Mouse (Mus musculus): ENCODE results near the gene Rbfox3. TPM values are rescaled to one million over a fixed set of nuclear protein-coding genes. Genes with fewer than 3 reads are reported as not detected.

Gene Rbfox3
- total RNA-seq (2014; fragmentation: Nextera tagmentation) (not detected in 2 replicates), total RNA-seq (2017) (0.16 TPM in 1 of 2 replicates, not detected in the other), polyA plus RNA-seq (2012) (not detected in 2 replicates)

DNA sequence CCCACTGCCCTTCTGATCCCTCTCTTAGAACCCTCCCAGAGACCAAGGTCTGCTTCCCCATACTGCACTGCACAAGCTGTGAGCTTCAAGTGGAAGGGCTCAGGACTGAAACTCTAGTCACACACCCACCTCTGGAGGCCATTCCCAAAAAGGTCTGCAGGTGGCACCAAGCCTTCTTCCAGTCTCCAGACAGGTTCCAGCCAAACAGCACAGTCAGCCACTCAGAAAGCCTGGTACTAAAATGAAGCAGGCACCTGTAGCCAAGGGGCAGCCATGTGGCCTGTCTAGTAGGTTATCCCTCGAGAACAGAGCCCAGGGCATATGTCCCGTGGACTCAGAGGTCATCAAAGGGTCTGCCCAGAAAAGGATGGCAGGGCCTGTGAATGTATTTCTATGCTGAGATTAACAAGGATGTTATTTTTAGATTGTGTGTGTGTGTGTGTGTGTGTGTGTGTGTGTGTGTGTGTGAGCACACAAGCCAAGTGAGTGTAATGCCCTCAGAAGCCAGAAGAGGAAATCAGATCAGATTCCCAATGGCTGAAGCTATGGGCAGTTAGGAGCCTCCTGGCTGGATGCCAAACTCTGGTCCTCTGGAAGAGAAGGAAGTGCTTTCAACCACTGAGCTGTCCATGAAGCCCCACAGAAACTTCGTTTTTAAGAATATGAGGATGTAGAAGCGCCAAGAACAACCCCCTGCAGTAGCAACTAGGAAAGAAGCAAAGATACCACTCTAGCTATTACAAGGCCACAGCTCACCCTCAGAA lies at the start of gene Rbfox3:
Gene Rbfox3, minus strand, starts transcription at position 291 of the 764 bp plus-strand sequence.
- no peaks in the 10 kb centered on the region for H3K36me3 ChIP-seq (replicated peaks)
- no peak for DNase-seq (ENCODE audit: low spot score)

DNA sequence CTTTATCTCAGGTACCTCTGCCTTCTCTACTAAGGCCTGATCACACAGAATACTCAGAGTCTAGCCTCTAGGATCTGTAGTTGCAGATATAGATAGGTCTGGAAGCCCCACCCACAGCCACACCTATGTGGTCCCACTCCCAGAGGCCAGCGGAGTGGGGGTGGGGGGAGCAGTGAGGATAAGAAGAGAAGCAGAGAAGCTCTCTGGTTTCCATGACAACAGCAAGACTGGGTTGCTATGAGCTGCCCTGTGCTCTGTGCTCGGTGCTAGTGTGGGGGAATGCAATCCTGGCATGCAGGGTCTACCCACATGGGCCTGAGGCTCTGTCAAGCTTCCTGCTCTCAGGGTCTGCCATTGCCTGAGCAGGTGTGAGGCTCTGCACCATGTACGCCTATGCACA lies 49.3 kb upstream of the Rbfox3 start:
- no peak for TF ChIP-seq GATA1 (IDR thresholded peaks at IDR 0.05; ENCODE audit: borderline replicate concordance, low read length)
- no peak for TF ChIP-seq GATA2 (IDR thresholded peaks at IDR 0.05; ENCODE audit: borderline replicate concordance, low read depth, low read length)
- TF ChIP-seq POLR2AphosphoS5 (IDR thresholded peaks at IDR 0.05; ENCODE audit: insufficient replicate concordance, low read depth, low read length): no peak
- no peak for TF ChIP-seq TAL1 (conservative IDR thresholded peaks at IDR 0.05; ENCODE audit: low read depth, low read length)
- no peak for TF ChIP-seq CTCF (IDR thresholded peaks at IDR 0.05; ENCODE audit: low read depth, low read length)
- Histone ChIP-seq H3K36me3 (replicated peaks) (no peaks in the 10 kb centered on the region), H3K27me3 (ENCODE audit: insufficient read depth, low read length) (no peaks in the 10 kb centered on the region), H3K4me3 (ENCODE audit: low read depth, low read length) (0 out of 2 replicates have a peak overlapping the region, but pooled peaks have one; percentile 8), H3K9me3 (replicated peaks) (peaks cover 99% of the 10 kb centered on the region), H3K4me1 (ENCODE audit: insufficient read depth, low read depth, low read length) (no peaks in the 10 kb centered on the region)
- ATAC-seq (ENCODE audit: extremely low read depth, insufficient number of reproducible peaks, low FRiP score, poor library complexity, severe bottlenecking): no peak
- DNase-seq (ENCODE audit: low spot score): no peak

More for the DNA sequence above, at the start of gene Rbfox3:
- H3K4me3 ChIP-seq (ENCODE audit: low read depth, low read length): no peak within 1 kb of the TSS
- no peaks in the 10 kb centered on the region for H3K27me3 ChIP-seq (ENCODE audit: insufficient read depth, low read length)
- H3K4me1 ChIP-seq (ENCODE audit: insufficient read depth, low read depth, low read length): no peaks in the 10 kb centered on the region
- H3K9me3 ChIP-seq (replicated peaks): peaks cover 86% of the 10 kb centered on the region
- no peak for TF ChIP-seq GATA1 (IDR thresholded peaks at IDR 0.05; ENCODE audit: borderline replicate concordance, low read length)
- no peak for ATAC-seq (ENCODE audit: extremely low read depth, insufficient number of reproducible peaks, low FRiP score, poor library complexity, severe bottlenecking)

DNA sequence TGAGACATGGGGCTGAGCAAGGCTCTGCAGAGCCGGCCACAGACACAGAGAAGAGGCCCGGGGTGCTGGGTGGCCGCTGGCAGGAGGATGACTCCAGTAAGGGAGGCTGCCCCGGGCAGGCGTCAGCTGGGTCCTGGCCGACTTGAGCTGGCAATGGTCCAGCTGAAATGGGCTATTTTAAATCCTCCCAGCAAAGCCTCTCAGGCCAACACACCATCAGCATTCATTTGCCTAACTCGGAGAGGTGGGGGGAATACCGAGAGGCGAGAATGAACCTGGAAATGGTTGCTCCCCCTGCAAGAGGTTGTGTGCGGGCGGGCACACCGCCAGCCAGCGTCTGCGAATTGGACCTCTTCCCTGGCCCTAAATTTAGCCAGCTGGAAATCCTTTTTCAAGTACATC lies 45.7 kb upstream of the Rbfox3 start:
- peaks cover 99% of the 10 kb centered on the region for H3K9me3 ChIP-seq (replicated peaks)
- H3K4me3 ChIP-seq (ENCODE audit: low read depth, low read length): no peak overlapping the region
- ATAC-seq (ENCODE audit: extremely low read depth, insufficient number of reproducible peaks, low FRiP score, poor library complexity, severe bottlenecking): no peak
- DNase-seq (ENCODE audit: low spot score): no peak
- H3K4me1 ChIP-seq (ENCODE audit: insufficient read depth, low read depth, low read length): no peaks in the 10 kb centered on the region
- no peaks in the 10 kb centered on the region; the same call in 1 of the 2 replicates for H3K27me3 ChIP-seq (ENCODE audit: insufficient read depth, low read length)
- no peaks in the 10 kb centered on the region for H3K36me3 ChIP-seq (replicated peaks)
- TF ChIP-seq GATA2 (IDR thresholded peaks at IDR 0.05; ENCODE audit: borderline replicate concordance, low read depth, low read length): no peak
- no peak for TF ChIP-seq GATA1 (IDR thresholded peaks at IDR 0.05; ENCODE audit: borderline replicate concordance, low read length)
- TF ChIP-seq CTCF (IDR thresholded peaks at IDR 0.05; ENCODE audit: low read depth, low read length): no peak
- TF ChIP-seq POLR2AphosphoS5 (IDR thresholded peaks at IDR 0.05; ENCODE audit: insufficient replicate concordance, low read depth, low read length): no peak
- TF ChIP-seq TAL1 (conservative IDR thresholded peaks at IDR 0.05; ENCODE audit: low read depth, low read length): no peak

DNA sequence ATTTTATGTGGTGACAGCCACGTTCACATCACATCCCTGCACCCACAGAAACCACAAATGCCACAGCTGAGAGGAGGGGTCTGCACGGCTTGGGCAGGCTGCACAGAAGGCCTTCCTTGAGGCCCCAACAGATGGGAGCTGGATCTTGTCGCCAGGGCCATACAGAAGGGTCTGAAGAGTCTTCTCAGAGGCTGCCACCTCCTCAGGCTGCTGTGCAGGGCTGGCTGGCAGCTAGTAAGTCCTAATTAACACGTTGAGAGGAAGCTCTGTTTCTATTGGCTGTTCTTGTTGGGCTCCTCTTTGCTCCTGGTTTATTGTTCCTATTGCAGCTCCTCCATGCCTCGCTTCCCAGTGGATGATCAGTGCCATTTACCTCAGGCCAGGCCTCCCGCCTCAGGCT lies 43.6 kb upstream of the Rbfox3 start:
- H3K36me3 ChIP-seq (replicated peaks): no peaks in the 10 kb centered on the region
- peaks cover 99% of the 10 kb centered on the region for H3K9me3 ChIP-seq (replicated peaks)
- ATAC-seq (ENCODE audit: extremely low read depth, insufficient number of reproducible peaks, low FRiP score, poor library complexity, severe bottlenecking): no peak
- no peak for DNase-seq (ENCODE audit: low spot score)
- no peaks in the 10 kb centered on the region; the same call in 1 of the 2 replicates for H3K27me3 ChIP-seq (ENCODE audit: insufficient read depth, low read length)
- no peak overlapping the region; the same call in 1 of the 2 replicates for H3K4me3 ChIP-seq (ENCODE audit: low read depth, low read length)
- H3K4me1 ChIP-seq (ENCODE audit: insufficient read depth, low read depth, low read length): no peaks in the 10 kb centered on the region
- TF ChIP-seq GATA1 (IDR thresholded peaks at IDR 0.05; ENCODE audit: borderline replicate concordance, low read length): no peak
- TF ChIP-seq GATA2 (IDR thresholded peaks at IDR 0.05; ENCODE audit: borderline replicate concordance, low read depth, low read length): no peak
- no peak for TF ChIP-seq CTCF (IDR thresholded peaks at IDR 0.05; ENCODE audit: low read depth, low read length)
- no peak for TF ChIP-seq TAL1 (conservative IDR thresholded peaks at IDR 0.05; ENCODE audit: low read depth, low read length)
- TF ChIP-seq POLR2AphosphoS5 (IDR thresholded peaks at IDR 0.05; ENCODE audit: insufficient replicate concordance, low read depth, low read length): no peak

DNA sequence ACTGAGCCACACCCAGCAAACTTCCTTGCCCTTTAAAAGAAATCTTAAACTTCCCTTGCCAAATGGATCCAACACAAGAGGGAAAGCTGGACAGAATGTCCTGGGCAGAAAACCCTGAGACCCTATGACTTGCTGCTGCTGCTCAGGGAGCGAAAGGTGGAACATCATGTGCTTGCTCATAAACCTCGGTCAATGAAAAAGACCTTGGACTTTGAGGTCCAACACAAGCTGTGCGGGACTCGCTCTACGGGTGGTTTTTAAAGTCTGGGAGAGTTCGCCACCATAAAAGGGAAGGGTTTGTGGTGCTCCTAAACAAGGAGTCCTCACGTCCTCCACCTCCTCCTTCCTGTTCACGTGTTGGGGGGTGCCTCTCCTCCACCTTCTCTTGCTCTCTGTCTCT lies 34.5 kb upstream of the Rbfox3 start:
- DNase-seq (ENCODE audit: low spot score): no peak
- Histone ChIP-seq H3K4me3 (ENCODE audit: low read depth, low read length) (no peak overlapping the region), H3K4me1 (ENCODE audit: insufficient read depth, low read depth, low read length) (no peaks in the 10 kb centered on the region), H3K9me3 (replicated peaks) (peaks cover 94% of the 10 kb centered on the region), H3K36me3 (replicated peaks) (no peaks in the 10 kb centered on the region), H3K27me3 (ENCODE audit: insufficient read depth, low read length) (no peaks in the 10 kb centered on the region)
- TF ChIP-seq GATA2 (IDR thresholded peaks at IDR 0.05; ENCODE audit: borderline replicate concordance, low read depth, low read length): no peak
- no peak for TF ChIP-seq CTCF (IDR thresholded peaks at IDR 0.05; ENCODE audit: low read depth, low read length)
- TF ChIP-seq TAL1 (conservative IDR thresholded peaks at IDR 0.05; ENCODE audit: low read depth, low read length): no peak
- TF ChIP-seq POLR2AphosphoS5 (IDR thresholded peaks at IDR 0.05; ENCODE audit: insufficient replicate concordance, low read depth, low read length): no peak
- no peak for TF ChIP-seq GATA1 (IDR thresholded peaks at IDR 0.05; ENCODE audit: borderline replicate concordance, low read length)
- ATAC-seq (ENCODE audit: extremely low read depth, insufficient number of reproducible peaks, low FRiP score, poor library complexity, severe bottlenecking): no peak

DNA sequence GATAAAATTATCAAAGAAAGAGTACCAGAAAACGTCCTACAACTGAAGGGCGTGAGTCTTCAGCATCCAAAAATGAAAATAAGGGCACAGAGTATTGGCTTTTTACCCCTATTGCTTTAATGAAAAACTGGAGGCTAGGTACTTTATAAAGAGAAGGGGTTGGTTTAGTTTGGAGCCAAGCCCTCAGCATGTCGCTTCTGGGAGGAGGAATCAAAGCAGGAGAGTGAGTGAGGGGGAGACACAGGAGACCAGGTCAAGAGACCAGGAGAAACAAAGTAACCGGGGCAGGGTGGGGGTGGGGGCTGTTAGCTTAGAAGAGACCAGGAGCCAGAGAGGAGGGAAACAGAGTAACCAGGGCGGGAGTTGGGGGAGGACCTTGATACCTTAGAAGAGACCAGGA lies 29.9 kb upstream of the Rbfox3 start:
- H3K36me3 ChIP-seq (replicated peaks): no peaks in the 10 kb centered on the region
- DNase-seq (ENCODE audit: low spot score) (no peak), ATAC-seq (ENCODE audit: extremely low read depth, insufficient number of reproducible peaks, low FRiP score, poor library complexity, severe bottlenecking) (no peak)
- H3K4me3 ChIP-seq (ENCODE audit: low read depth, low read length): no peak overlapping the region
- TF ChIP-seq GATA2 (IDR thresholded peaks at IDR 0.05; ENCODE audit: borderline replicate concordance, low read depth, low read length) (no peak), GATA1 (IDR thresholded peaks at IDR 0.05; ENCODE audit: borderline replicate concordance, low read length) (no peak), TAL1 (conservative IDR thresholded peaks at IDR 0.05; ENCODE audit: low read depth, low read length) (no peak), POLR2AphosphoS5 (IDR thresholded peaks at IDR 0.05; ENCODE audit: insufficient replicate concordance, low read depth, low read length) (no peak), CTCF (IDR thresholded peaks at IDR 0.05; ENCODE audit: low read depth, low read length) (no peak)
- H3K27me3 ChIP-seq (ENCODE audit: insufficient read depth, low read length): no peaks in the 10 kb centered on the region; the same call in 1 of the 2 replicates
- H3K9me3 ChIP-seq (replicated peaks): peaks cover 93% of the 10 kb centered on the region
- H3K4me1 ChIP-seq (ENCODE audit: insufficient read depth, low read depth, low read length): no peaks in the 10 kb centered on the region

Data from G1E (cell line).